Mouse (Mus musculus) midbrain, embryonic 11.5 days (tissue): ENCODE results near the gene Ercc1. TPM values are rescaled to one million over a fixed set of nuclear protein-coding genes. Genes with fewer than 3 reads are reported as not detected.
A peak's percentile ranks its signal among the peaks of the same experiment; 100 is the strongest.

Source experiments
- ATAC-seq: fragments of 200-750 bp; cut with Nextera tagmentation; 2 replicates; pipeline ENCODE4 v1.8.0; 2017; ENCODE audit warnings: moderate TSS enrichment, moderate library complexity; ENCODE audit not compliant: low FRiP score
- DNase-seq: peaks from one replicate; pipeline ENCODE4 v3.0.0; 2015; ENCODE audit warnings: low spot score; ENCODE audit errors: missing footprints
- H3K27ac ChIP-seq: fragments of 300-500 bp; sonication (generic); 2 replicates; pipeline ENCODE4 v1.5.1; 2014; ENCODE audit warnings: low read depth, low read length
- H3K27me3 ChIP-seq: fragments of 300-500 bp; sonication (generic); 2 replicates; pipeline ENCODE4 v1.6.1; 2014; ENCODE audit warnings: mild to moderate bottlenecking, low read length, moderate library complexity, mixed read lengths; ENCODE audit not compliant: control insufficient read depth, insufficient read depth
- H3K36me3 ChIP-seq: fragments of 300-500 bp; sonication (generic); 2 replicates; pipeline ENCODE4 v1.6.1; 2014; ENCODE audit warnings: mild to moderate bottlenecking, low read length, moderate library complexity, mixed read lengths; ENCODE audit not compliant: control insufficient read depth, insufficient read depth
- H3K4me1 ChIP-seq: fragments of 300-500 bp; sonication (generic); 2 replicates; pipeline ENCODE4 v1.6.1; 2014; ENCODE audit warnings: low read length; ENCODE audit not compliant: control insufficient read depth, insufficient read depth
- H3K4me2 ChIP-seq: fragments of 300-500 bp; sonication (generic); 2 replicates; pipeline ENCODE4 v1.6.1; 2014; ENCODE audit warnings: mild to moderate bottlenecking, moderate library complexity
- H3K4me3 ChIP-seq: fragments of 300-500 bp; sonication (generic); 2 replicates; pipeline ENCODE4 v1.5.1; 2014; ENCODE audit warnings: low read depth, low read length
- H3K9ac ChIP-seq: fragments of 300-500 bp; sonication (generic); 2 replicates; pipeline ENCODE4 v1.6.1; 2014; ENCODE audit warnings: low read length
- H3K9me3 ChIP-seq: fragments of 300-500 bp; sonication (generic); 2 replicates; pipeline ENCODE4 v1.6.1; 2016; ENCODE audit warnings: low read length; ENCODE audit not compliant: control insufficient read depth
- WGBS: fragments of 180-500 bp; shearing (Covaris S2); extraction: QIAGEN DNeasy Blood & Tissue Kit; methylation state at CpG from one replicate; pipeline ENCODE4 v1.1.7; 2014; 5-methylcytosine and 5-hydroxymethylcytosine counted together
- polyA plus RNA-seq: library from polyadenylated mRNA; unstranded; fragments of >200 nt; fragmentation: Nextera tagmentation; extraction: Ambion mirVana; gene quantifications from 2 replicates; pipeline ENCODE4 v1.2.1, GENCODE M21; 2014

Gene Ercc1
- polyA plus RNA-seq, 1 experiment from 2014 or later, result 111 TPM

- no peak overlapping the region for H3K9ac ChIP-seq
- H3K4me2 ChIP-seq, result no peak overlapping the region
- DNase-seq (peak; percentile 79), ATAC-seq (no peak)
- H3K4me1 ChIP-seq, result peaks cover 15% of the 10 kb centered on the region
- H3K4me3 ChIP-seq, result no peak overlapping the region
- no peak overlapping the region for H3K27ac ChIP-seq
- H3K9me3 ChIP-seq, result no peaks in the 10 kb centered on the region
- peaks cover 19% of the 10 kb centered on the region for H3K36me3 ChIP-seq
- H3K27me3 ChIP-seq, result no peaks in the 10 kb centered on the region
- WGBS, result 80% methylated on average over 10 of the region's 10 CpGs
Observed at GRCm38 (mm10) chr7:19356311-19356710, 11.7 kb downstream of the Ercc1 start.

GRCm38 (mm10) chr7:19357381-19358375 lies 13.1 kb downstream of the Ercc1 start:
- Histone ChIP-seq H3K9me3 (no peaks in the 10 kb centered on the region), H3K27me3 (no peaks in the 10 kb centered on the region), H3K4me3 (peak overlapping the region; percentile 70; the same call in 1 of the 2 replicates), H3K36me3 (peaks cover 15% of the 10 kb centered on the region), H3K9ac (peak overlapping the region; percentile 70; the same call in 1 of the 2 replicates), H3K27ac (no peak overlapping the region), H3K4me1 (peaks cover 25% of the 10 kb centered on the region), H3K4me2 (peak overlapping the region; percentile 83; the same call in 1 of the 2 replicates)
- ATAC-seq (no peak), DNase-seq (no peak)
- WGBS, result 92% methylated on average over 25 of the region's 25 CpGs

GRCm38 (mm10) chr7:19358634-19359033 lies 14.1 kb downstream of the Ercc1 start:
- Histone ChIP-seq H3K4me2 (peak overlapping the region; percentile 83), H3K9ac (peak overlapping the region; percentile 70), H3K27ac (no peak overlapping the region), H3K4me3 (peak overlapping the region; percentile 70), H3K36me3 (peaks cover 15% of the 10 kb centered on the region), H3K27me3 (no peaks in the 10 kb centered on the region), H3K9me3 (no peaks in the 10 kb centered on the region), H3K4me1 (peaks cover 27% of the 10 kb centered on the region)
- ATAC-seq (no peak), DNase-seq (no peak)
- 28% methylated on average over 13 of the region's 13 CpGs for WGBS

- Histone ChIP-seq H3K9me3 (no peaks in the 10 kb centered on the region), H3K36me3 (peaks cover 10% of the 10 kb centered on the region), H3K27ac (peak within 1 kb of the TSS; percentile 20; the same call in 1 of the 2 replicates), H3K9ac (peak within 1 kb of the TSS; percentile 70), H3K27me3 (no peaks in the 10 kb centered on the region), H3K4me3 (peak within 1 kb of the TSS; percentile 70), H3K4me1 (peaks cover 27% of the 10 kb centered on the region), H3K4me2 (peak within 1 kb of the TSS; percentile 83)
- DNase-seq, result peak; percentile 99
- under 1% methylated on average over 29 of the region's 31 CpGs for WGBS
- peak; percentile 73 for ATAC-seq
Observed at GRCm38 (mm10) chr7:19359299-19359891, 14.8 kb downstream of the Ercc1 start, which contains the start of the genes Cd3eap and Ppp1r13l. Gene Cd3eap (minus strand): TSS chr7:19359483. Gene Ppp1r13l (plus strand): TSS chr7:19359749.

- Histone ChIP-seq H3K4me2 (peak overlapping the region; percentile 83), H3K9me3 (no peaks in the 10 kb centered on the region), H3K27me3 (no peaks in the 10 kb centered on the region), H3K27ac (no peak overlapping the region; the same call in 1 of the 2 replicates), H3K4me3 (peak overlapping the region; percentile 70), H3K4me1 (peaks cover 27% of the 10 kb centered on the region), H3K36me3 (peaks cover 7% of the 10 kb centered on the region), H3K9ac (peak overlapping the region; percentile 70)
- ATAC-seq (peak; percentile 75), DNase-seq (peak; percentile 93)
- under 1% methylated on average over 45 of the region's 45 CpGs for WGBS
Observed at GRCm38 (mm10) chr7:19359892-19360641, 15.5 kb downstream of the Ercc1 start.

- peak overlapping the region; percentile 83 for H3K4me2 ChIP-seq
- H3K36me3 ChIP-seq, result peaks cover 5% of the 10 kb centered on the region; the same call in 1 of the 2 replicates
- H3K4me1 ChIP-seq, result peaks cover 27% of the 10 kb centered on the region
- peak overlapping the region; percentile 70 for H3K4me3 ChIP-seq
- H3K9me3 ChIP-seq, result no peaks in the 10 kb centered on the region
- ATAC-seq (peak; percentile 67), DNase-seq (peak; percentile 97)
- no peak overlapping the region for H3K27ac ChIP-seq
- WGBS, result under 1% methylated on average over 27 of the region's 27 CpGs
- no peaks in the 10 kb centered on the region for H3K27me3 ChIP-seq
- H3K9ac ChIP-seq, result peak overlapping the region; percentile 55
Observed at GRCm38 (mm10) chr7:19360944-19361343, 16.4 kb downstream of the Ercc1 start.

- peaks cover 27% of the 10 kb centered on the region for H3K4me1 ChIP-seq
- WGBS, result 12% methylated on average over 16 of the region's 16 CpGs
- H3K4me3 ChIP-seq, result peak overlapping the region; percentile 70
- no peak overlapping the region; the same call in 1 of the 2 replicates for H3K27ac ChIP-seq
- DNase-seq (peak; percentile 95), ATAC-seq (no peak)
- no peaks in the 10 kb centered on the region for H3K9me3 ChIP-seq
- H3K27me3 ChIP-seq, result no peaks in the 10 kb centered on the region
- peaks cover 2% of the 10 kb centered on the region; the same call in 1 of the 2 replicates for H3K36me3 ChIP-seq
- no peak overlapping the region for H3K9ac ChIP-seq
- H3K4me2 ChIP-seq, result peak overlapping the region; percentile 83
Observed at GRCm38 (mm10) chr7:19361720-19362119, 17.1 kb downstream of the Ercc1 start.

GRCm38 (mm10) chr7:19362276-19362675 lies 17.7 kb downstream of the Ercc1 start:
- ATAC-seq (no peak), DNase-seq (peak; percentile 84)
- Histone ChIP-seq H3K9ac (no peak overlapping the region), H3K4me2 (peak overlapping the region; percentile 6; the same call in 1 of the 2 replicates), H3K36me3 (no peaks in the 10 kb centered on the region; the same call in 1 of the 2 replicates), H3K27ac (peak overlapping the region; percentile 27), H3K9me3 (no peaks in the 10 kb centered on the region), H3K4me1 (peaks cover 27% of the 10 kb centered on the region), H3K4me3 (no peak overlapping the region), H3K27me3 (no peaks in the 10 kb centered on the region)
- 21% methylated on average over 4 of the region's 4 CpGs for WGBS
